Mouse (Mus musculus) myocyte (in vitro differentiated cells): ENCODE results near the gene Meis3. TPM values are rescaled to one million over a fixed set of nuclear protein-coding genes. Genes with fewer than 3 reads are reported as not detected.
A peak's percentile ranks its signal among the peaks of the same experiment; 100 is the strongest.

Source experiments
- H3K27me3 ChIP-seq: one replicate; pipeline ENCODE4 v1.6.1; 2011; ENCODE audit not compliant: control insufficient read depth, insufficient read depth, insufficient read length
- H3K36me3 ChIP-seq: one replicate; pipeline ENCODE4 v1.6.1; 2011; ENCODE audit not compliant: control insufficient read depth, insufficient read depth
- H3K4me2 ChIP-seq: one replicate; pipeline ENCODE4 v1.6.1; 2011; ENCODE audit warnings: low read depth, control low read depth
- H3K4me3 ChIP-seq: one replicate; pipeline ENCODE4 v1.5.1; 2011; ENCODE audit warnings: mild to moderate bottlenecking, control low read depth, moderate library complexity
- H3K79me2 ChIP-seq: one replicate; pipeline ENCODE4 v1.6.1; 2011; ENCODE audit not compliant: control insufficient read depth, insufficient read depth
- H3ac ChIP-seq: one replicate; pipeline ENCODE4 v1.6.1; 2011; ENCODE audit not compliant: control insufficient read depth, insufficient read length
- CEBPB ChIP-seq: IDR thresholded peaks from 2 replicates; pipeline ENCODE4 v1.6.1; 2011; ENCODE audit warnings: mild to moderate bottlenecking, moderate library complexity; ENCODE audit not compliant: poor library complexity, insufficient read depth, severe bottlenecking
- E2F4 ChIP-seq: IDR thresholded peaks from one replicate; pipeline ENCODE4 v1.6.1; 2011; ENCODE audit warnings: mild to moderate bottlenecking, control low read depth, moderate library complexity; ENCODE audit not compliant: insufficient read depth
- MAX ChIP-seq: IDR thresholded peaks from one replicate; pipeline ENCODE4 v1.6.1; 2011; ENCODE audit warnings: low read depth, mild to moderate bottlenecking, control low read depth
- MYOD1 ChIP-seq, 3 experiments: IDR thresholded peaks; one replicate each; pipeline ENCODE4 v1.6.1; 2011; ENCODE audit warnings: control low read depth in 2 of 3, low read depth in 2 of 3, mild to moderate bottlenecking in 2 of 3, moderate library complexity in 1 of 3; ENCODE audit not compliant: insufficient read length in 2 of 3, control insufficient read depth in 1 of 3
- MYOG ChIP-seq, 3 experiments: IDR thresholded peaks; one replicate each; pipeline ENCODE4 v1.6.1; 2011; ENCODE audit warnings: control low read depth in 2 of 3, low read depth in 2 of 3, mild to moderate bottlenecking in 2 of 3; ENCODE audit not compliant: insufficient read length in 2 of 3, control insufficient read depth in 1 of 3, insufficient read depth in 1 of 3
- POLR2A ChIP-seq: IDR thresholded peaks from one replicate; pipeline ENCODE4 v1.6.1; 2011; ENCODE audit warnings: low read depth, mild to moderate bottlenecking, control low read depth, moderate library complexity; ENCODE audit not compliant: insufficient read length
- POLR2AphosphoS2 ChIP-seq: IDR thresholded peaks from one replicate; pipeline ENCODE4 v1.6.1; 2011; ENCODE audit warnings: low read depth, control low read depth; ENCODE audit not compliant: insufficient read length
- REST ChIP-seq: IDR thresholded peaks from one replicate; pipeline ENCODE4 v1.6.1; 2011; ENCODE audit warnings: mild to moderate bottlenecking, control low read depth, moderate library complexity; ENCODE audit not compliant: insufficient read depth, insufficient read length
- SRF ChIP-seq: IDR thresholded peaks from one replicate; pipeline ENCODE4 v1.6.1; 2011; ENCODE audit warnings: low read depth; ENCODE audit not compliant: control insufficient read depth, insufficient read length
- TCF12 ChIP-seq: IDR thresholded peaks from one replicate; pipeline ENCODE4 v1.6.1; 2011; ENCODE audit warnings: mild to moderate bottlenecking, control low read depth; ENCODE audit not compliant: poor library complexity, insufficient read depth, severe bottlenecking
- TCF3 ChIP-seq: IDR thresholded peaks from one replicate; pipeline ENCODE4 v1.6.1; 2011; ENCODE audit warnings: low read depth, control low read depth; ENCODE audit not compliant: insufficient read length
- USF1 ChIP-seq: IDR thresholded peaks from one replicate; pipeline ENCODE4 v1.6.1; 2011; ENCODE audit warnings: low read depth, mild to moderate bottlenecking, control low read depth, moderate library complexity
- polyA plus RNA-seq: library from polyadenylated mRNA; unstranded; fragments of >200 nt; fragmentation: generic; extraction: Trizol; gene quantifications from one replicate; pipeline ENCODE4 v1.2.1, GENCODE M21; 2012; ENCODE audit warnings: missing spikeins

Meis3 gene
- polyA plus RNA-seq, 1 experiment: 2.2 TPM

- no peaks in the 10 kb centered on the region for H3K36me3 ChIP-seq
- TF ChIP-seq MAX (no peak), SRF (no peak), MYOG (IDR thresholded peaks at IDR 0.05; ENCODE audit: control insufficient read depth in 1 of 3, insufficient read depth in 1 of 3, insufficient read length in 2 of 3, low read depth in 2 of 3) (no peak), POLR2A (no peak)
- H3K27me3 ChIP-seq: peaks cover 51% of the 10 kb centered on the region
- H3K79me2 ChIP-seq: no peaks in the 10 kb centered on the region
- H3K4me3 ChIP-seq: no peak overlapping the region
- no peak overlapping the region for H3ac ChIP-seq
- H3K4me2 ChIP-seq: no peak overlapping the region
These were observed 39.9 kb upstream of the Meis3 start for GRCm38 (mm10) chr7:16134951-16135392.

DNA sequence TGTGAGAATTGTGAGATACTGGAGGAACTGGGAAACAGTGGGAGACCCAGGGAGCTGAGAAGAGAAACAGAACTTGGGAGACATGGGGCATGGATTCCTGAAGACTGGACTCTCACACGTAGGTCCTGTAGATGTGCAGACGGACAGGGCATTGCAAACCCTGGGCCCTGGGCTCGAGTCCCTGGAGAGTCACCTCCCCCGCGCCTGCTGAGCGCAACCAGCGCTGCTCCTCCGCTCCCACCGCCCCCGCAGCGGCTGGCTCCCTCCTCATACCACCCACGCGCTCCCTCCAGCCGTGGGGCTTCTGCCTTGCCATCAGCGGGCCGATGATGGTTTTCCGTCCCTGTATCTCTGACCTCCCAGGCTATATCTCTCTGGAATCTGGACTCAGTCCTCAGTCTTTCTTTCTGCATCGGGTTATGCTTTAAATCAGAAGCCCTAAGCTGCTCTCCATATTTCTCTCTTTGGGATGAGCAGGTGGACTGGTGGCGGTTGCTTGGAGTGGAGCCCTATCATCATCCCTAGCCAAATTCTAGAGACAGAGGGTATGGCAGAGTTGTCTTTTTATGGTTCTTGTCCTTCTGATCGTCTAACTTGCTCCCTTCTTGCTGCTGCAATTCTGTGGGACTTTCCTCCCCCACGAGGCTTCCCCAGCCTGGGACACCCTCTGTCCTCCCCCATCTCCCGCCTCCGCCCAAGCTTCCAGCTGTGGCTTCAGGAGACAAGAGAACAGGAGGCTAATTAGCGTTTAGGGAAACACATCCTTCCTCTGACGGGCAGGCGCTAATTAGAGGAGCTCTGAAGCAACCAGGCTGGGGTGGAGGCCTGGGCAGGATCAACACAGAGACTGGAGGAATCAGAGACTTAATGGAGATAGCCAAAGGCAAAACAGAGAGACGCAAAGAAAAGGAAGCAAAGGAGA lies 28.1 kb upstream of the Meis3 start:
- Histone ChIP-seq H3K4me3 (no peak overlapping the region), H3K4me2 (no peak overlapping the region), H3K27me3 (peaks cover 13% of the 10 kb centered on the region), H3K36me3 (no peaks in the 10 kb centered on the region), H3K79me2 (no peaks in the 10 kb centered on the region), H3ac (no peak overlapping the region)
- TF ChIP-seq SRF (no peak), MYOG (IDR thresholded peaks at IDR 0.05; ENCODE audit: control insufficient read depth in 1 of 3, insufficient read depth in 1 of 3, insufficient read length in 2 of 3, low read depth in 2 of 3) (no peak), POLR2AphosphoS2 (no peak), USF1 (no peak), TCF3 (no peak), REST (no peak), E2F4 (no peak), POLR2A (no peak), MAX (no peak), MYOD1 (IDR thresholded peaks at IDR 0.05; ENCODE audit: control insufficient read depth in 1 of 3, insufficient read length in 2 of 3, low read depth in 2 of 3) (no peak), CEBPB (no peak), TCF12 (no peak)

DNA sequence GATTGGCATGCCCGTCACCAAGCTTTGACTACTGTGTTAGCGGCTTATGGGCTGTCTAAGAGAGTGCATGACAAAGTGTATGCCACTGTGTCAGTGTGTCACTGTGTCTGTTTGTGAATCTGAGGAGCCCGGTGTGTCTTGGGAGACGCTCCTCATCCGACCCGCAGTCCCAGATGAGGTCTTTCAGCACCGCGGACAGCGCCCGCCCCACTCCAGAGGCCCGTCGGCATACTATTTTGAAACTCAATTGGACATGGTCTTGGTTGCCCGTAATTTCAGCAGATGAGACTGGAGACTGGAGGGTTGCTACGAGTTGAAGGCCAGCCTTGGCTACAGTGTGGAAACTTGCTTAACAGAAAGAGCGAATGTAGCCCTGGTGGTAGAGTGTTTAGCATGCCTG lies 27.2 kb upstream of the Meis3 start:
- peak; percentile 87 for TF ChIP-seq REST
- no peak for TF ChIP-seq POLR2AphosphoS2
- H3K36me3 ChIP-seq: no peaks in the 10 kb centered on the region
- H3ac ChIP-seq: no peak overlapping the region
- peaks cover 13% of the 10 kb centered on the region for H3K27me3 ChIP-seq
- H3K4me2 ChIP-seq: no peak overlapping the region
- H3K79me2 ChIP-seq: no peaks in the 10 kb centered on the region
- no peak overlapping the region for H3K4me3 ChIP-seq

DNA sequence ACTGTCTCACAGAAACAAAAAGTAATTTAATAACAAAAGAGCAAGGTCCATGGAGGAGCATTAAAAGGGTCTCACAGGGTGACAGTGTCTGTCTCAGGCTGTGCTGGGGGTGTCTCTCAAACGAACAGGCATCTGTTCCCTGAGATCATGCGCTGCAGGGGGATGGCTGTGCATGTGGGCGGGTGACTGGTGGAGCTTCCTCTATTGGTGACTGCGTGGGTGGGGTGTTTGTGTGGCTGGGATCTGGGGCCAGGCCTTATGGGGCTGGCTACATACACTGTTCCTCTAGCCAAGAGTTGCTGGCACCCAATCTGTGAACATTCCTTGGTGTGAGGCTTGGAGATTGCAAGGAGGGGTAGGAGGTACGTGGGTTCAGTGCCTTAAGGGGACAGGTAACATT lies 25.6 kb upstream of the Meis3 start:
- H3K36me3 ChIP-seq: no peaks in the 10 kb centered on the region
- no peak for TF ChIP-seq MAX
- no peak for TF ChIP-seq MYOD1 (IDR thresholded peaks at IDR 0.05; ENCODE audit: control insufficient read depth in 1 of 3, insufficient read length in 2 of 3, low read depth in 2 of 3)
- TF ChIP-seq TCF12: no peak
- no peak for TF ChIP-seq POLR2AphosphoS2
- TF ChIP-seq CEBPB: no peak
- TF ChIP-seq TCF3: no peak
- no peak for TF ChIP-seq REST
- no peak for TF ChIP-seq MYOG (IDR thresholded peaks at IDR 0.05; ENCODE audit: control insufficient read depth in 1 of 3, insufficient read depth in 1 of 3, insufficient read length in 2 of 3, low read depth in 2 of 3)
- TF ChIP-seq USF1: no peak
- TF ChIP-seq SRF: no peak
- no peak for TF ChIP-seq POLR2A
- no peak for TF ChIP-seq E2F4
- no peaks in the 10 kb centered on the region for H3K79me2 ChIP-seq
- peaks cover 13% of the 10 kb centered on the region for H3K27me3 ChIP-seq
- no peak overlapping the region for H3ac ChIP-seq
- no peak overlapping the region for H3K4me2 ChIP-seq
- no peak overlapping the region for H3K4me3 ChIP-seq
